Mouse (Mus musculus): ENCODE data around the gene Denr. TPM values are rescaled to one million over a fixed set of nuclear protein-coding genes. Genes with fewer than 3 reads are reported as not detected.

Denr gene
- 15.2 and 17.9 TPM in 2 replicates for polyA plus RNA-seq (2012; rRNA removed)

GRCm38 (mm10) chr5:123906976-123907630 is at the start of gene Denr:
Gene Denr (plus strand): TSS chr5:123907175.

GRCm38 (mm10) chr5:123865365-123865764 is 41.6 kb upstream of the Denr start, which contains the start of gene Hcar2:
Gene Hcar2 (minus strand): TSS chr5:123865499.

GRCm38 (mm10) chr5:123879928-123880327 is 27.0 kb upstream of the Denr start, which contains the start of gene Hcar1:
Gene Hcar1 (minus strand): TSS chr5:123880020.

GRCm38 (mm10) chr5:123927118-123927517 is 20.1 kb downstream of the Denr start, which contains the start of gene Gm43518:
Gene Gm43518 (plus strand): TSS chr5:123927418.

GRCm38 (mm10) chr5:123930508-123930989 is 23.6 kb downstream of the Denr start, which contains the start of gene Ccdc62:
Gene Ccdc62 (plus strand): TSS chr5:123930679.

GRCm38 (mm10) chr5:123973299-123974178 is 66.6 kb downstream of the Denr start, which contains the start of gene Hip1r:
Gene Hip1r (plus strand): TSS chr5:123973628.

Other genes with a start within 250 kb of the Denr start
- 12.9 and 13.1 TPM in 2 replicates for gene Clip1, start 222.6 kb upstream of the Denr start, polyA plus RNA-seq (2012; rRNA removed)
- 24.9 and 25.6 TPM in 2 replicates for gene Zcchc8, start 186.1 kb upstream of the Denr start, polyA plus RNA-seq (2012; rRNA removed)
- gene Rsrc2, start 157.8 kb upstream of the Denr start, polyA plus RNA-seq (2012; rRNA removed), result 8.2 and 13.1 TPM in 2 replicates
- gene Kntc1, start 157.5 kb upstream of the Denr start, polyA plus RNA-seq (2012; rRNA removed), result 1.2 and 2.1 TPM in 2 replicates
- 1.1 and 1.7 TPM in 2 replicates for gene Hcar2, start 41.7 kb upstream of the Denr start, polyA plus RNA-seq (2012; rRNA removed)
- gene Hcar1, start 27.2 kb upstream of the Denr start, polyA plus RNA-seq (2012; rRNA removed), result 3.9 and 4.3 TPM in 2 replicates
- gene Gm43518, start 20.2 kb downstream of the Denr start, polyA plus RNA-seq (2012; rRNA removed), result not detected in 2 replicates
- gene Ccdc62, start 23.5 kb downstream of the Denr start, polyA plus RNA-seq (2012; rRNA removed), result 1.2 and 2.6 TPM in 2 replicates
- 30.6 and 33.3 TPM in 2 replicates for gene Hip1r, start 66.5 kb downstream of the Denr start, polyA plus RNA-seq (2012; rRNA removed)
- 61.6 and 76.4 TPM in 2 replicates for gene Vps37b, start 125.1 kb downstream of the Denr start, polyA plus RNA-seq (2012; rRNA removed)
- 12.0 and 13.3 TPM in 2 replicates for gene Abcb9, start 188.6 kb downstream of the Denr start, polyA plus RNA-seq (2012; rRNA removed)
- gene Ogfod2, start 205.1 kb downstream of the Denr start, polyA plus RNA-seq (2012; rRNA removed), result 84.8 and 95.9 TPM in 2 replicates
- gene Arl6ip4, start 208.9 kb downstream of the Denr start, polyA plus RNA-seq (2012; rRNA removed), result 35.3 and 35.4 TPM in 2 replicates

Measured in colon, adult 2 months (tissue).